Comparison of ENCODE assay signal across 8 mouse cellular contexts in genomic region chr2:53192386-53192785, GRCm38 (mm10). TPM values are rescaled to one million over a fixed set of nuclear protein-coding genes. Genes with fewer than 3 reads are reported as not detected.
DNase-seq lines count a peak whose midpoint lies in the region; ATAC-seq and TF ChIP-seq lines count a peak whose summit lies in the region.

No protein-coding gene starts in this region.

- H3K36me3 ChIP-seq in heart, postnatal 0 days (replicated peaks; ENCODE audit: control insufficient read depth, insufficient read depth, low read length): peaks cover 15% of the 10 kb centered on the region
- peaks cover 28% of the 10 kb centered on the region for H3K36me3 ChIP-seq in liver, embryonic 15.5 days (replicated peaks)

- H3K4me1 ChIP-seq in heart, postnatal 0 days (ENCODE audit: control insufficient read depth, insufficient read depth): peaks cover 17% of the 10 kb centered on the region; the same call in 1 of the 2 replicates
- H3K4me1 ChIP-seq in liver, embryonic 15.5 days (replicated peaks): peaks cover 24% of the 10 kb centered on the region

- H3K9ac ChIP-seq in heart, postnatal 0 days (replicated peaks; ENCODE audit: low read depth, low read length): peak overlapping the region; percentile 96
- H3K9ac ChIP-seq in liver, embryonic 15.5 days: peak overlapping the region; percentile 87

- ATAC-seq in heart, postnatal 0 days (ENCODE audit: insufficient read depth, low read depth): no peak
- 0 out of 2 replicates have a peak, but pooled peaks have one; percentile 8 for ATAC-seq in erythroid progenitor cell, adult 5-6 weeks (replicated peaks; ENCODE audit: low FRiP score, poor library complexity, severe bottlenecking)
- no peak for ATAC-seq in liver, embryonic 15.5 days (ENCODE audit: insufficient read depth)

- H3K9me3 ChIP-seq in heart, postnatal 0 days (replicated peaks; ENCODE audit: control insufficient read depth, low read length): no peaks in the 10 kb centered on the region
- no peaks in the 10 kb centered on the region for H3K9me3 ChIP-seq in liver, embryonic 15.5 days (replicated peaks)

- H3K27ac ChIP-seq in heart, postnatal 0 days (ENCODE audit: low read depth): peak overlapping the region; percentile 99
- H3K27ac ChIP-seq in liver, embryonic 15.5 days (replicated peaks): peak overlapping the region; percentile 97

- TF ChIP-seq EP300 in heart, postnatal 0 days (IDR thresholded peaks at IDR 0.05; ENCODE audit: low read depth): no peak

- peak overlapping the region; percentile 98 for H3K4me3 ChIP-seq in heart, postnatal 0 days (ENCODE audit: low read depth, low read length)
- peak overlapping the region; percentile 82 for H3K4me3 ChIP-seq in liver, embryonic 15.5 days (replicated peaks)

- no peaks in the 10 kb centered on the region for H3K27me3 ChIP-seq in heart, postnatal 0 days (ENCODE audit: control insufficient read depth, insufficient read depth, low read length)
- H3K27me3 ChIP-seq in liver, embryonic 15.5 days: no peaks in the 10 kb centered on the region

- no peak for TF ChIP-seq CTCF in heart, postnatal 0 days (IDR thresholded peaks at IDR 0.05; ENCODE audit: low read depth)

- DNase-seq in heart, postnatal 0 days (ENCODE audit: low spot score): peak; percentile 15
- DNase-seq in heart, adult 8-10 months (ENCODE audit: low spot score): no peak
- DNase-seq in MEL-GATA-1-ER (ENCODE audit: extremely low read depth, low read depth): peak; percentile 33
- no peak for DNase-seq in right cerebral cortex, postnatal 10 days (ENCODE audit: low spot score in 2 of 2)
- no peak for DNase-seq in thymus, postnatal 4 days
- no peak for DNase-seq in frontal cortex, postnatal 14 days (ENCODE audit: low spot score in 2 of 2)

- under 1% methylated on average over 20 of the region's 20 CpGs for WGBS in heart, postnatal 0 days
- WGBS in liver, embryonic 15.5 days (ENCODE audit: insufficient replicate concordance): under 1% methylated on average over 20 of the region's 20 CpGs

- peak overlapping the region; percentile 93 for H3K4me2 ChIP-seq in heart, postnatal 0 days (ENCODE audit: low read depth, low read length)
- H3K4me2 ChIP-seq in liver, embryonic 15.5 days: peak overlapping the region; percentile 93

RNA-seq across cellular contexts. Expression of gene Arl6ip6, which starts 0.9 kb away (rescaled TPM):
- 13.8 and 18.0 TPM in 2 replicates for total RNA-seq in heart, postnatal 0 days (2014; rRNA removed; ENCODE audit: low replicate concordance)
- 27.5 and 28.7 TPM in 2 replicates for polyA plus RNA-seq in heart, postnatal 0 days (2015; fragmentation: Nextera tagmentation; extraction: Ambion mirVana)
- 10 to 100 TPM in 3 of 4 experiments, 1 to 10 TPM in 1; 7.9 to 15.8 (median 11.3) TPM for total RNA-seq in heart, adult 8-10 months (2022)
- 46.9 and 60.8 TPM in 2 replicates for total RNA-seq in erythroid progenitor cell, adult 5-6 weeks (2015; ENCODE audit: low replicate concordance)
- 32.6 and 49.7 TPM in 2 replicates for total RNA-seq in erythroid progenitor cell, adult 5-6 weeks (2017; ENCODE audit: low replicate concordance)
- polyA plus RNA-seq in liver, embryonic 15.5 days (2015; fragmentation: Nextera tagmentation; extraction: Ambion mirVana): 24.0 and 26.9 TPM in 2 replicates

RNA-seq across cellular contexts. Expression of gene Prpf40a, which starts 1.3 kb away (rescaled TPM):
- 36.5 and 43.5 TPM in 2 replicates for total RNA-seq in heart, postnatal 0 days (2014; rRNA removed; ENCODE audit: low replicate concordance)
- polyA plus RNA-seq in heart, postnatal 0 days (2015; fragmentation: Nextera tagmentation; extraction: Ambion mirVana): 60.1 and 68.6 TPM in 2 replicates
- total RNA-seq in heart, adult 8-10 months (2022): 10 to 100 TPM; 27.3 to 38.3 (median 30.7) TPM
- total RNA-seq in erythroid progenitor cell, adult 5-6 weeks (2015; ENCODE audit: low replicate concordance): 63.1 and 83.8 TPM in 2 replicates
- 80.0 and 130 TPM in 2 replicates for total RNA-seq in erythroid progenitor cell, adult 5-6 weeks (2017; ENCODE audit: low replicate concordance)
- 62.6 and 65.6 TPM in 2 replicates for polyA plus RNA-seq in liver, embryonic 15.5 days (2015; fragmentation: Nextera tagmentation; extraction: Ambion mirVana)

Comparison
In these comparisons a context has a peak if more than half of its experiments do, and no peak if none do; other contexts are left out.
1. DNase-seq: peak in heart, postnatal 0 days (single experiment) and MEL-GATA-1-ER (single experiment); none in heart, adult 8-10 months (single experiment), right cerebral cortex, postnatal 10 days (0 of 2), thymus, postnatal 4 days (single experiment) and frontal cortex, postnatal 14 days (0 of 2).